Mouse (Mus musculus) forebrain, embryonic 14.5 days (tissue): ENCODE data around the gene Gm10153. TPM values are rescaled to one million over a fixed set of nuclear protein-coding genes. Genes with fewer than 3 reads are reported as not detected.
"Not testable (repeated sequence)": the region's sequence is repeated elsewhere in the genome, so short reads cannot be mapped to it uniquely, and the experiment has no call there.

Experiments
- ATAC-seq: fragments of 200-750 bp; cut with Nextera tagmentation; 2 replicates; pipeline ENCODE4 v1.8.0; 2017; ENCODE audit warnings: mild to moderate bottlenecking, moderate library complexity
- DNase-seq: peaks from one replicate; pipeline ENCODE4 v3.0.0-alpha.2; 2015; ENCODE audit warnings: low spot score
- H3K27ac ChIP-seq: fragments of 300-500 bp; sonication (generic); 2 replicates; pipeline ENCODE4 v1.5.1; 2014; ENCODE audit warnings: low read depth, mild to moderate bottlenecking, control low read depth, low read length, moderate library complexity
- H3K27me3 ChIP-seq: fragments of 300-500 bp; sonication (generic); replicated peaks from 2 replicates; pipeline ENCODE4 v1.6.1; 2014; ENCODE audit warnings: low read length, control low read depth, mixed read lengths; ENCODE audit not compliant: control insufficient read depth, insufficient read depth
- H3K36me3 ChIP-seq: fragments of 300-500 bp; sonication (generic); 2 replicates; pipeline ENCODE4 v1.6.1; 2014; ENCODE audit warnings: low read length, control low read depth; ENCODE audit not compliant: control insufficient read depth, insufficient read depth
- H3K4me1 ChIP-seq: fragments of 300-500 bp; sonication (generic); 2 replicates; pipeline ENCODE4 v1.6.1; 2014; ENCODE audit warnings: antibody characterized with exemption, low read length, control low read depth; ENCODE audit not compliant: control insufficient read depth, insufficient read depth
- H3K4me2 ChIP-seq: fragments of 300-500 bp; sonication (generic); 2 replicates; pipeline ENCODE4 v1.6.1; 2014; ENCODE audit warnings: mild to moderate bottlenecking, control low read depth, low read length
- H3K4me3 ChIP-seq: fragments of 300-500 bp; sonication (generic); 2 replicates; pipeline ENCODE4 v1.5.1; 2014; ENCODE audit warnings: low read depth, low read length, control low read depth
- H3K9ac ChIP-seq: fragments of 300-500 bp; sonication (generic); 2 replicates; pipeline ENCODE4 v1.6.1; 2014; ENCODE audit warnings: mild to moderate bottlenecking, low read length, control low read depth, moderate library complexity
- H3K9me3 ChIP-seq: fragments of 300-500 bp; sonication (generic); replicated peaks from 2 replicates; pipeline ENCODE4 v1.6.1; 2016; ENCODE audit warnings: low read length, control low read depth, mixed read lengths; ENCODE audit not compliant: control insufficient read depth
- WGBS: fragments of 180-500 bp; shearing (Covaris S2); extraction: QIAGEN DNeasy Blood & Tissue Kit; methylation state at CpG from one replicate; pipeline ENCODE4 v1.1.7; 2014; 5-methylcytosine and 5-hydroxymethylcytosine counted together
- polyA plus RNA-seq: library from polyadenylated mRNA; unstranded; fragments of >200 nt; fragmentation: Nextera tagmentation; extraction: Ambion mirVana; gene quantifications from 2 replicates; pipeline ENCODE4 v1.2.1, GENCODE M21; 2014

Gm10153 gene
- polyA plus RNA-seq, 1 experiment from 2014 or later, result not detected

GRCm38 (mm10) chr7:142198748-142199147 lies 8.6 kb upstream of the Gm10153 start:
- Histone ChIP-seq H3K27ac (no peak overlapping the region), H3K4me3 (no peak overlapping the region), H3K27me3 (no peaks in the 10 kb centered on the region), H3K4me1 (no peaks in the 10 kb centered on the region), H3K9me3 (no peaks in the 10 kb centered on the region), H3K4me2 (no peak overlapping the region), H3K36me3 (no peaks in the 10 kb centered on the region), H3K9ac (no peak overlapping the region)
- DNase-seq (no peak), ATAC-seq (no peak)
- 90% methylated on average over 2 of the region's 2 CpGs for WGBS

- no peaks in the 10 kb centered on the region for H3K4me1 ChIP-seq
- DNase-seq (peak; percentile 28), ATAC-seq (no peak)
- H3K36me3 ChIP-seq, result no peaks in the 10 kb centered on the region
- WGBS, result 24% methylated on average over 2 of the region's 2 CpGs
- H3K9me3 ChIP-seq, result no peaks in the 10 kb centered on the region
- H3K27me3 ChIP-seq, result no peaks in the 10 kb centered on the region
- no peak overlapping the region for H3K4me3 ChIP-seq
- no peak overlapping the region for H3K27ac ChIP-seq
- no peak overlapping the region for H3K4me2 ChIP-seq
- H3K9ac ChIP-seq, result no peak overlapping the region
Measured at GRCm38 (mm10) chr7:142188156-142188555, 2.0 kb downstream of the Gm10153 start.

GRCm38 (mm10) chr7:142181021-142181420 lies 9.2 kb downstream of the Gm10153 start:
- no peak overlapping the region for H3K4me2 ChIP-seq
- no peaks in the 10 kb centered on the region for H3K27me3 ChIP-seq
- 75% methylated on average over 1 of the region's 1 CpGs for WGBS
- H3K36me3 ChIP-seq, result no peaks in the 10 kb centered on the region
- no peaks in the 10 kb centered on the region for H3K9me3 ChIP-seq
- no peak overlapping the region for H3K9ac ChIP-seq
- H3K4me3 ChIP-seq, result no peak overlapping the region
- H3K27ac ChIP-seq, result no peak overlapping the region
- DNase-seq (no peak), ATAC-seq (no peak)
- H3K4me1 ChIP-seq, result no peaks in the 10 kb centered on the region

- H3K4me2 ChIP-seq, result no peak overlapping the region
- no peak overlapping the region for H3K4me3 ChIP-seq
- no peak for DNase-seq
- H3K9ac ChIP-seq, result no peak overlapping the region
- H3K9me3 ChIP-seq, result no peaks in the 10 kb centered on the region
- ATAC-seq, result no peak
- no peak overlapping the region for H3K27ac ChIP-seq
- no peaks in the 10 kb centered on the region for H3K4me1 ChIP-seq
- no peaks in the 10 kb centered on the region for H3K27me3 ChIP-seq
- H3K36me3 ChIP-seq, result no peaks in the 10 kb centered on the region
- 87% methylated on average over 1 of the region's 1 CpGs for WGBS
Measured at GRCm38 (mm10) chr7:142178685-142179084, 11.5 kb downstream of the Gm10153 start.

GRCm38 (mm10) chr7:142175905-142176304 lies 14.3 kb downstream of the Gm10153 start, which contains the start of gene Krtap5-2:
Gene Krtap5-2 (minus strand): TSS chr7:142176005.
- not testable (repeated sequence) for ATAC-seq, H3K4me3 ChIP-seq, H3K36me3 ChIP-seq, H3K27me3 ChIP-seq, H3K9me3 ChIP-seq, H3K4me1 ChIP-seq, H3K9ac ChIP-seq, DNase-seq, H3K4me2 ChIP-seq, H3K27ac ChIP-seq

GRCm38 (mm10) chr7:142169836-142170235 lies 20.4 kb downstream of the Gm10153 start:
- no peaks in the 10 kb centered on the region for H3K27me3 ChIP-seq
- H3K9ac ChIP-seq, result no peak overlapping the region
- no peak overlapping the region for H3K27ac ChIP-seq
- no peak overlapping the region for H3K4me3 ChIP-seq
- no peaks in the 10 kb centered on the region for H3K4me1 ChIP-seq
- DNase-seq (peak; percentile 80), ATAC-seq (no peak)
- H3K9me3 ChIP-seq, result no peaks in the 10 kb centered on the region
- no peaks in the 10 kb centered on the region for H3K36me3 ChIP-seq
- no peak overlapping the region for H3K4me2 ChIP-seq
- WGBS, result 47% methylated on average over 3 of the region's 3 CpGs

GRCm38 (mm10) chr7:142165639-142166038 lies 24.6 kb downstream of the Gm10153 start, which contains the start of gene Gm4553:
Gene Gm4553 (minus strand): TSS chr7:142165739.
- H3K27me3 ChIP-seq, H3K9me3 ChIP-seq, DNase-seq, H3K36me3 ChIP-seq, H3K9ac ChIP-seq, H3K4me3 ChIP-seq, ATAC-seq, H3K27ac ChIP-seq, H3K4me1 ChIP-seq, H3K4me2 ChIP-seq: not testable (repeated sequence)

GRCm38 (mm10) chr7:142159366-142159765 lies 30.8 kb downstream of the Gm10153 start:
- ATAC-seq (no peak), DNase-seq (no peak)
- no peak overlapping the region for H3K27ac ChIP-seq
- H3K9ac ChIP-seq, result no peak overlapping the region
- no peaks in the 10 kb centered on the region for H3K9me3 ChIP-seq
- WGBS, result 87% methylated on average over 3 of the region's 3 CpGs
- H3K36me3 ChIP-seq, result no peaks in the 10 kb centered on the region
- H3K4me2 ChIP-seq, result no peak overlapping the region
- H3K27me3 ChIP-seq, result no peaks in the 10 kb centered on the region
- H3K4me3 ChIP-seq, result no peak overlapping the region
- no peaks in the 10 kb centered on the region for H3K4me1 ChIP-seq

GRCm38 (mm10) chr7:142157013-142157412 lies 33.2 kb downstream of the Gm10153 start, which contains the start of gene Gm29735:
Gene Gm29735 (minus strand): TSS chr7:142157113.
- not testable (repeated sequence) for H3K4me1 ChIP-seq, ATAC-seq, H3K9me3 ChIP-seq, H3K9ac ChIP-seq, H3K4me3 ChIP-seq, H3K27ac ChIP-seq, H3K4me2 ChIP-seq, H3K36me3 ChIP-seq, H3K27me3 ChIP-seq, DNase-seq
- WGBS, result 52% methylated on average over 2 of the region's 2 CpGs
